Mouse (Mus musculus) frontal cortex, adult (tissue): ENCODE results near the gene Eya4.

Experiments
- ATAC-seq: cut with Nextera tagmentation; 2 replicates; pipeline ENCODE4 v1.9.2; 2017; ENCODE audit warnings: mild to moderate bottlenecking, moderate library complexity, mixed read lengths; ENCODE audit not compliant: low TSS enrichment

Gene Eya4

GRCm38 (mm10) chr10:23063637-23064036 lies 286.9 kb downstream of the Eya4 start:
- no peak for ATAC-seq

DNA sequence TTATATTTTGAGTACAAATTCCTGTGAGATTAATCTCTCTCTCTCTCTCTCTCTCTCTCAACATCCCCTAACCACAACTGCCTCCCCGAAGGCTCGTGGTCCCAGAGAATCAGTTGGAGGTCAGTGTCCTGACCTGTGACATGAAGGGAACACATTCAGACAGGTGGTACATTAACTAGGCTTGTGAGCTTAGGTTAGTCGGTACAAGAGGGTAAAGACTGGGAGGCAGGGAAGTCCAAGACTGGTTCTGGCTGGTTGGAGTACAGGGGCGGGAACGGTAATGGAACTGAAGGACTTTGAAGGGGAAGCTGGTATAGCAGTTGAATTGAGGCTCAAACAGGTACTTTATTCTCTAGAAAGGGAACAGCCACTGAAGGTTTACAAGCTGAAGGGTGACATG lies 287.9 kb downstream of the Eya4 start:
- no peak for ATAC-seq

DNA sequence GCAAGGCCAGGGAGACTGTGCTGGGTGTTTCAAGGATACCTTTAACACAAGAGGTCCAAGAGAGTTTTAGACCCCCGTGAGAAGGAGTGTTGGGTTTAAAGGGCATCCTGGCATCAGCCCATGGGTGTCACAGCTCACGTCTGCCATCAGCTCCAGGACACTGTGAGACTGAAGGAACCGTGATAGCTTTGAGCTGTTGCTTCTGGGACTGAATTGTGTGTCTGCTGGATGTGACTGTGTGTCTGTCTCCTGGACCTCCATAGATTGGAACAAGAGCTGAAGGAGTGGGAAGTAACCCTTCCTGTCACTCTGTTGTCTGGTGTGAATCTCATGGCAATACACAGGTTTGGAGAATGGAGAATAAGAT lies 289.9 kb downstream of the Eya4 start:
- ATAC-seq, result no peak

- ATAC-seq, result no peak
These were observed 290.4 kb downstream of the Eya4 start for GRCm38 (mm10) chr10:23060041-23060693.

DNA sequence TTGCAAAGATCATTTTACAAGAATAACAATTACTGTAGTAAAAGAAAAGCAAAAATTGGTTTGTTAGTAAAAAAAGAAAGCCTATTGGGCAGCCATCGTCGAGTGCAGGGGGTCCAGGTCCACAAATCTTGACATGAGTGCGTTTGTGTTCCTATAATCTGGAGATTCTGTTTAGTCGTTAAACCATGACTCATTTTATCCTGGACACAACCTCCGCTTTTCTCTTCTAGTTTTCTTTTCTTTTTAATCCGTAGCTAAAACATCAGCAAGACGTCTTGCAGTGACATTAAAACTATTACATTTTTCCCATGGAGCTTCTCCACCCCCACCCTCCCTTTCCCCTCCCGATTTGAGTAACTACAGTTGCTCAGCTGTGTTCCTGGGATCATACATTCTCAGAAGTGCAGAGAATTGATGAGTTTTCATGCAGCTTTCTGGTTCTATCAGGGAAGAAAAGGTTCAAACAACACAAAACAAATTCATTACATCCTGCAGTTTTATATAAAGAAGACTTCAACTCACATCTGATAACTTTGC lies 297.1 kb downstream of the Eya4 start:
- ATAC-seq, result no peak
